Mouse (Mus musculus) left cerebral cortex, adult 2 months (tissue): ENCODE data around the gene Wdr63. TPM values are rescaled to one million over a fixed set of nuclear protein-coding genes. Genes with fewer than 3 reads are reported as not detected.
"Not testable (repeated sequence)": the region's sequence is repeated elsewhere in the genome, so short reads cannot be mapped to it uniquely, and the experiment has no call there.

ENCODE experiments used
- DNase-seq, 2 experiments: peaks; one replicate each; pipeline ENCODE4 v3.0.0; 2021 to 2022; ENCODE audit warnings: low spot score in 2 of 2, mixed read lengths in 1 of 2; ENCODE audit errors: extremely low spot score in 1 of 2
- H3K27ac ChIP-seq: fragments of 200-600 bp; 2 replicates; pipeline ENCODE4 v1.8.1; 2022
- H3K4me3 ChIP-seq: fragments of 200-600 bp; 2 replicates; pipeline ENCODE4 v1.8.1; 2022
- CTCF ChIP-seq: fragments of 200-600 bp; IDR thresholded peaks from 2 replicates; pipeline ENCODE4 v1.8.1; 2022; ENCODE audit warnings: antibody characterized with exemption, mild to moderate bottlenecking, moderate library complexity
- intact Hi-C: fragments of 180-260 bp; cut with DNase I; formaldehyde crosslinking; loops from one replicate; pipeline ENCODE4 v1.15.1; 2025
- total RNA-seq, 2 experiments: library from RNA; stranded (reverse); gene quantifications; 2 replicates each; pipeline ENCODE4 v1.2.3; 2021

Wdr63 gene
- total RNA-seq, 2 experiments from 2014 or later, result 0.21 to 0.25 TPM

DNA sequence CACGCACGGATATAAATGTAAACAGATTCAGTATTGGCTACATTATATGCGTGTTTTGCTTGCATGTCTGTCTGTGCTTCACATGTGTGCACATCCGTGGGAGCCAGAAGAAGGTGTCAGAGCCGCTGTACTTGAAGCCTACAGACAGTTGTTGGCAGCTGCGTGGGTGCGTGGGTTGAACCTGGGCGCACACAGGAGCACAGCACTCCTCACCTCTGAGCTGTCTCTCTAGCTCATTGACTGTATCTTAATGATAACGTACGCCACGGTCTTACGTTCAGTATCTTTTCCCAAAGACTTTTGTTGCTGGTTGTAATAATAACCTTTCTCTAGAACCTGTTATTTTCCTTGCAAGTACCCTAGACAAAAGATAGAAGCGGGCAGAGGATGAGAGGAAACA is 91.0 kb downstream of the Wdr63 start:
- intact Hi-C loops, result no loop called here
- no peak for TF ChIP-seq CTCF

DNA sequence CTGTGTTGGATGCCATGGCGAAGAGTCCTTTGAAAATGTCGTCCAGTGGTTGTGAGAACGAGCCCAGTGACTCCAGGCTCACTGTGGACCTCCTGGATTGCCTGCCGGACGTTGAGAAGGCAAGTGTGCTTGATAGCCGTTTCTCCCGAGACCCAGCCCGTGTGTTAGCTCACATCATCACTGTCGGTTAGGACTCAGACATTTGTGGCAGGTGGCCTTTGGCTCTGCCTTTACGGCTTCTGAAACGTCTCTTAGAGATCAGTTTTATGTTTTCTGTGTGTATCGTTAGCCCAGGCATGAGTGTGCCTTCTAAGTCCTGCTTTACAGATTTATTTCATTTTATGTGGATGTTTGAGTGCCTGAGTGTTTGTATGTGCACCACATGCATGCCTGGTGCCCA is 93.6 kb downstream of the Wdr63 start:
- no peak for DNase-seq
- no peak overlapping the region for H3K4me3 ChIP-seq
- intact Hi-C loops, result no loop called here
- no peak for TF ChIP-seq CTCF
- no peak overlapping the region for H3K27ac ChIP-seq

More for the DNA sequence above, 91.0 kb downstream of the Wdr63 start:
- no peak for DNase-seq
- Histone ChIP-seq H3K27ac (no peak overlapping the region), H3K4me3 (no peak overlapping the region)

GRCm38 (mm10) chr3:146013490-146013889 is 94.4 kb downstream of the Wdr63 start:
- H3K4me3 ChIP-seq, result no peak overlapping the region
- intact Hi-C loops, result no loop called here
- H3K27ac ChIP-seq, result no peak overlapping the region
- no peak for TF ChIP-seq CTCF
- DNase-seq, result no peak

GRCm38 (mm10) chr3:146011544-146012218 is 96.2 kb downstream of the Wdr63 start:
- no peak overlapping the region for H3K27ac ChIP-seq
- H3K4me3 ChIP-seq, result no peak overlapping the region
- TF ChIP-seq CTCF, result no peak

GRCm38 (mm10) chr3:146010751-146011150 is 97.2 kb downstream of the Wdr63 start:
- no peak for TF ChIP-seq CTCF
- intact Hi-C loops, result no loop called here

More at GRCm38 (mm10) chr3:146011544-146012218, 96.2 kb downstream of the Wdr63 start:
- intact Hi-C loops, result no loop called here
- no peak for DNase-seq

DNA sequence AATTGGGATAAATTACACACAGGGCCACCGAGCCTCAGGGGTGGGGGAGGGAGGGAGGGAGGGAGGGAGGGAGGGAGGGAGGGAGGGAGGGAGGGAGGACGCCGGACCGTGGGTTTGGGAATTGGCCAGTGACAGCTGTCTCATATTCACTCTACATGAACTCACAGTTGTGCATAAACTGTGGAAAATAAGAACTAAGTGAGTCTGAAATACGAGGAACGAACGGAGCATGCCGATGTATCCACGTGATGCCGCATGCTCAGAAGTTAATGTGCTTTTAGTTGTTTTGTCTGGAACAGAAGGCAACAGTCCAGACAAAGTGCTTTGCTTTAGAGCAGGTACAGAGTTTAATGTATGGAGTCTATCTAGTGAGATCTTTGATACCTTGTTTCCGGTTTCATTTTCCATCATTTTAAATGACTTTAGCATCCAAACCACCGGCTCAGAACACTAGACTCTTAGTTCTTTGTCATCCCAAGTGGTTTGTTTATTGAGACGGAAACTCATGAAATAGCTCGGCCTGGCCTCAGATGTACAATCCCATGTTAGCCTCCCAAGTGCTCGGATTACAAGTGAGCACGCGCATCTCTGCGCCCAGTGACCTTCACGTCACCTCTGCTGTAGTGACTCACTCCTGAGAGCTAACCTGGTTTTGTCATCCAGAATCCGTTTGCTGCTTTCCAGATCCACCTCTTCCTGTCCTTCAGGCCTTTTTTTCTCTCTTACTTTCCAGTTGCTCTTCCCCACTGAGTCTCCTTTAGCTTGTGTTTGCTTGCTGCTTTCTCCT is 97.9 kb downstream of the Wdr63 start:
- intact Hi-C loops, result no loop called here
- no peak for TF ChIP-seq CTCF
- no peak for DNase-seq
- Histone ChIP-seq H3K4me3 (no peak overlapping the region), H3K27ac (no peak overlapping the region)

More at GRCm38 (mm10) chr3:146010751-146011150, 97.2 kb downstream of the Wdr63 start:
- Histone ChIP-seq H3K4me3 (no peak overlapping the region), H3K27ac (no peak overlapping the region)
- no peak for DNase-seq

GRCm38 (mm10) chr3:146007872-146008271 is 100.1 kb downstream of the Wdr63 start:
- no peak for DNase-seq
- intact Hi-C loops, result no loop called here
- Histone ChIP-seq H3K27ac (no peak overlapping the region), H3K4me3 (no peak overlapping the region)
- TF ChIP-seq CTCF, result no peak

DNA sequence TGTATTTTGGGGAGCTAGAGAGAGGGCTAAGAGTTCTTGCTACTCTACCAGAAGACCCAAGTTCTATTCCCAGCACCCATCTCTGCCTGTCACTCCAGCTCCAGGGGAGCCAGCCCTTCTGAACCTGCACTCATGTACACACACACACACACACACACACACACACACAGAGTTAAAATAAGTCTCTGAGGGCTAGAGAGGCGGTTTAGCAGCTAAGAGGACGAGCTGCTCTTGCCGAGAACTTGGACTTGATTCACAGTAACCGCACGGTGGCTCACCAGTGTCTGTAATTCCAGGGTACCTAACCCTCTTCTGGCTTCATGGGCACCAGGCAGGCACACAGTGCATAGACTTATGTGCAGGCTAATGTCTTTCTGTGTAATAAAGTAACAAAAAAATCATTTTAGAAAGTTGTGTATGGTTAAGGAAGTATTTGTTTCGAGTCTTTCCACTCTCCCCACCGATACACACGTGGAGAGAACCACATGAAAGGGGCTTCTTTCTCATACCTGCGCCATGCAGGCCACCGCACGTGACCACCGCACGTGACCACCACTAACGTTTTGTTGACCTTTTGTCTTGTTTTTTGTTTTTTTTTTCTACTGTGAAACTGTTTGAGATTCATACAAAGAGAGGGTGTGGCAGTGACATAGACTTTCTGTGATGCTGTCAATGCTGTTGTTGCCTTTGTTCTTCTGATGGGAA is 103.4 kb downstream of the Wdr63 start:
- Histone ChIP-seq H3K4me3 (no peak overlapping the region), H3K27ac (no peak overlapping the region)
- intact Hi-C loops, result no loop called here
- no peak for TF ChIP-seq CTCF
- DNase-seq, result no peak

DNA sequence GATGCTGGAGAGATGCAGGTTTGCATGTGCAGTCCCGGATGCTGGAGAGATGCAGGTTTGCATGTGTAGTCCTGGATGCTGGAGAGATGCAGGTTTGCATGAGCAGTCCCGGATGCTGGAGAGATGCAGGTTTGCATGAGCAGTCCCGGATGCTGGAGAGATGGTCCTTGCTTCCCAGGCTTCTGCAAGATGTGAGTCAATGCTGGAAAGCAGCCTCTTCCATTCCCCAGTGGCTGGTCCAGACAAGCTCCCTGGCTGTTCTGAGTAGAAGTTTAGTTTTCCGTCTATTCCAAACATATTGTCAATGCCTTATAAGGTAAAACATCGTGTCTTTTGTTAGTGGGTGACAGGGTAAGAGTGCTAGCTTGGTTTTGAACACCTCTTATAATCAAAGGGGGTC is 111.4 kb downstream of the Wdr63 start:
- H3K4me3 ChIP-seq, H3K27ac ChIP-seq, intact Hi-C loops, DNase-seq: not testable (repeated sequence)

GRCm38 (mm10) chr3:145995489-145995888 is 112.4 kb downstream of the Wdr63 start:
- no peak overlapping the region for H3K4me3 ChIP-seq
- TF ChIP-seq CTCF, result no peak
- intact Hi-C loops, result no loop called here
- DNase-seq, result no peak
- H3K27ac ChIP-seq, result no peak overlapping the region

DNA sequence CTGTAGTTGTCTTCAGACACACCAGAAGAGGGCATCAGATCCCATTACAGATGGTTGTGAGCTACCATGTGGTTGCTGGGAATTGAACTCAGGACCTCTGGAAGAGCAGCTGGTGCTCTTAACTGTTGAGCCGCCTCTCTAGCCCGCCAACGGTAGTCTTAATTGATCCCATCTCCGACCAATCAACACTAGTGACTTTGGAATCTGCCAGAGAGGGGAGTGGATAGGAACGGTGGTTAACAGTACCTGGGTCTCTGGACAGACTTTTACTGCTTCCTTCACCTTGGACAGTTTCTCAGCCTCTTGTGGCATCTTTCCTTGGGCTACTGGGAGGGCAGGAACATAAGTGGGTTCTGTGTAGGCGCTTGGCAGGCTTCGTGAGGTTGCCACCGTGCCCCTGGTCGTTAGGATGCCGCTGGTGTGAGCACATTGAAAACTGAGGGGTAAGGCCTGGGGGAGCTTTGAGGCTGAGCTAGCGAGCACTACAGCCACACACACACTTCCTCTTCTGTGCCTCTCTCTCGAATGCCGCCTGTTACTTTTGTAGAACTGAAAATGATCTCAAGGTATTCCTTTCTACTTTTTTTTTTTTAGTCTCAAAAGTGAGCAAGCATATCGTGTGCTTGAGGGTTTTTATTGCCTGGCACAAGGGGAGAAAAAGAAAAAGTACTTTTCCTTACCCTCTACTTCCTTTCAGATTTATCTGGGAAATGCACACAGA is 114.3 kb downstream of the Wdr63 start:
- intact Hi-C loops, result no loop called here
- no peak for DNase-seq
- H3K27ac ChIP-seq, result no peak overlapping the region
- H3K4me3 ChIP-seq, result no peak overlapping the region
- TF ChIP-seq CTCF, result no peak
